Mouse (Mus musculus): ENCODE data around the gene Nmd3.

- no peak for TF ChIP-seq CTCF (IDR thresholded peaks at IDR 0.05; ENCODE audit: insufficient read depth, low read depth, low read length)
- no peak for TF ChIP-seq POLR2A (IDR thresholded peaks at IDR 0.05; ENCODE audit: insufficient read depth, low read depth, low read length)
These were observed 47.6 kb upstream of the Nmd3 start for GRCm38 (mm10) chr3:69674206-69674605.
